35 mouse cellular contexts compared by ENCODE assay signal in the genomic region with DNA sequence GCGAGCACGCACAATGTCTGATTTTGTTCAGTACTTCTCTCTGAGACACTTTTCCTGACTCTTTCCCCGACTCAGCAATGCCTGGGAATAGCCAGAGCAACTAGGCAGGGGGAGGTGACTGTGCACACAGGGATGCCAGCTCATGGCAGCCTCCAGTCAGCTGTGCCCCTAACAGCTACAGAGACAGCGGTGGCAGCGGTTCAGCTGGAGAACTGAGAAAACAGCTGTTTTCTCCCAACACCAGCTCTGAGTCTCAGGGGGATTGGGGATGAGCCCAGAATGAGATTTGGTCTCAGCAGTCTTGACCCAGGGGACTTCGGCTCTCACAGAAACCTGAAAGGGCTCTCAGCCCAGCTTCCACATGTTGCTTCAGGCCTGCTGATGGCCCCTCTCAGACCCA. TPM values are rescaled to one million over a fixed set of nuclear protein-coding genes. Genes with fewer than 3 reads are reported as not detected.
DNase-seq lines count a peak whose midpoint lies in the region; ATAC-seq and TF ChIP-seq lines count a peak whose summit lies in the region.
"Had no signal": no experiment of that assay in that cellular context is flagged by ENCODE, and none has a peak within 500 bp of the region (broad histone marks: within the 10 kb centered on the region; RNA-seq: fewer than 3 reads in every experiment).

No protein-coding gene starts in this region.

- no peak overlapping the region for H3ac ChIP-seq in C2C12 (ENCODE audit: control insufficient read depth, insufficient read length, low read depth)

- H3K27me3 ChIP-seq in hindbrain, embryonic 12.5 days: peaks cover 33% of the 10 kb centered on the region
- peaks cover 43% of the 10 kb centered on the region for H3K27me3 ChIP-seq in hindbrain, embryonic 13.5 days
- peaks cover 61% of the 10 kb centered on the region for H3K27me3 ChIP-seq in midbrain, embryonic 10.5 days (ENCODE audit: low read depth, poor library complexity, severe bottlenecking)
- peaks cover 9% of the 10 kb centered on the region; the same call in 1 of the 2 replicates for H3K27me3 ChIP-seq in midbrain, embryonic 15.5 days (replicated peaks)
- H3K27me3 ChIP-seq in C2C12 (ENCODE audit: control insufficient read depth, insufficient read depth, insufficient read length): peaks cover 43% of the 10 kb centered on the region

- no peak for TF ChIP-seq CTCF in C2C12 (IDR thresholded peaks at IDR 0.05; ENCODE audit: control insufficient read depth, insufficient read depth, insufficient read length)

- no peak for DNase-seq in midbrain, embryonic 10.5 days (ENCODE audit: low spot score)
- DNase-seq in brain, adult 2 months (ENCODE audit: low read depth, low spot score): peak; percentile 41
- DNase-seq in adrenal gland, adult 2 months: no peak
- DNase-seq in embryo, embryonic 10 days (ENCODE audit: low spot score): no peak
- DNase-seq: adrenal gland, postnatal 14 days; B cell, adult 2 months; cerebellum, adult 11-12 months; cerebellum, adult 9-11 months; gastrocnemius, postnatal 10 days; heart, postnatal 14 days; kidney, adult 18-20 months; kidney, postnatal 25 days; right cerebral cortex, postnatal 4 days; thymus, adult 18-20 months; thymus, postnatal 4 days had no signal

- no peaks in the 10 kb centered on the region for H3K36me3 ChIP-seq in hindbrain, embryonic 12.5 days
- no peaks in the 10 kb centered on the region for H3K36me3 ChIP-seq in hindbrain, embryonic 13.5 days
- no peaks in the 10 kb centered on the region for H3K36me3 ChIP-seq in midbrain, embryonic 10.5 days
- H3K36me3 ChIP-seq in midbrain, embryonic 15.5 days (replicated peaks): no peaks in the 10 kb centered on the region
- H3K36me3 ChIP-seq in C2C12 (ENCODE audit: control insufficient read depth, insufficient read depth): no peaks in the 10 kb centered on the region
- H3K36me3 ChIP-seq: forebrain, embryonic 12.5 days; G1E; kidney, embryonic 15.5 days; limb, embryonic 12.5 days; liver, embryonic 15.5 days; lung, embryonic 15.5 days had no signal

- ATAC-seq in hindbrain, embryonic 12.5 days (ENCODE audit: low FRiP score): no peak
- ATAC-seq in hindbrain, embryonic 13.5 days (ENCODE audit: low FRiP score): no peak
- no peak for ATAC-seq in midbrain, embryonic 15.5 days (replicated peaks)
- ATAC-seq: Patski had no signal

- peak overlapping the region; percentile 7; the same call in 1 of the 2 replicates for H3K27ac ChIP-seq in hindbrain, embryonic 12.5 days
- no peak overlapping the region for H3K27ac ChIP-seq in hindbrain, embryonic 13.5 days
- peak overlapping the region; percentile 82 for H3K27ac ChIP-seq in midbrain, embryonic 10.5 days (replicated peaks)
- H3K27ac ChIP-seq in midbrain, embryonic 15.5 days: no peak overlapping the region
- H3K27ac ChIP-seq: forebrain, embryonic 12.5 days; hindbrain, embryonic 14.5 days; kidney, embryonic 15.5 days; limb, embryonic 12.5 days; liver, embryonic 15.5 days; lung, embryonic 15.5 days; stomach, postnatal 0 days had no signal

- no peaks in the 10 kb centered on the region for H3K79me2 ChIP-seq in C2C12 (ENCODE audit: control insufficient read depth, insufficient read depth)

- no peak overlapping the region for H3K9ac ChIP-seq in hindbrain, embryonic 12.5 days
- no peak overlapping the region for H3K9ac ChIP-seq in hindbrain, embryonic 13.5 days
- H3K9ac ChIP-seq in midbrain, embryonic 15.5 days: no peak overlapping the region
- H3K9ac ChIP-seq: hindbrain, embryonic 14.5 days; kidney, embryonic 15.5 days; limb, embryonic 12.5 days; liver, embryonic 15.5 days; lung, embryonic 15.5 days had no signal

- no peak overlapping the region for H3K4me3 ChIP-seq in hindbrain, embryonic 12.5 days
- H3K4me3 ChIP-seq in hindbrain, embryonic 13.5 days: no peak overlapping the region
- H3K4me3 ChIP-seq in midbrain, embryonic 10.5 days: no peak overlapping the region
- H3K4me3 ChIP-seq in midbrain, embryonic 15.5 days: no peak overlapping the region
- H3K4me3 ChIP-seq in C2C12 (ENCODE audit: insufficient read depth, poor library complexity, severe bottlenecking): no peak overlapping the region
- H3K4me3 ChIP-seq: erythroblast, embryonic 14.5 days; forebrain, embryonic 12.5 days; kidney, embryonic 15.5 days; limb, embryonic 12.5 days; liver, embryonic 15.5 days; lung, embryonic 15.5 days had no signal

- no peaks in the 10 kb centered on the region for H3K79me3 ChIP-seq in C2C12 (ENCODE audit: low read depth)

- WGBS in hindbrain, embryonic 12.5 days: 36% methylated on average over 6 of the region's 6 CpGs
- 36% methylated on average over 6 of the region's 6 CpGs for WGBS in hindbrain, embryonic 13.5 days
- 54% methylated on average over 6 of the region's 6 CpGs for WGBS in midbrain, embryonic 10.5 days
- 30% methylated on average over 6 of the region's 6 CpGs for WGBS in midbrain, embryonic 15.5 days

- H3K9me3 ChIP-seq in hindbrain, embryonic 12.5 days (replicated peaks): no peaks in the 10 kb centered on the region
- no peaks in the 10 kb centered on the region for H3K9me3 ChIP-seq in hindbrain, embryonic 13.5 days
- H3K9me3 ChIP-seq in midbrain, embryonic 10.5 days (replicated peaks): 0 out of 2 replicates have a peak, but pooled peaks cover 3% of the 10 kb centered on the region
- no peaks in the 10 kb centered on the region for H3K9me3 ChIP-seq in midbrain, embryonic 15.5 days
- H3K9me3 ChIP-seq: limb, embryonic 12.5 days; liver, embryonic 15.5 days; lung, embryonic 15.5 days had no signal

- no peak overlapping the region for H3K4me2 ChIP-seq in hindbrain, embryonic 12.5 days (replicated peaks)
- no peak overlapping the region for H3K4me2 ChIP-seq in hindbrain, embryonic 13.5 days
- no peak overlapping the region for H3K4me2 ChIP-seq in midbrain, embryonic 15.5 days
- H3K4me2 ChIP-seq: forebrain, embryonic 12.5 days; hindbrain, embryonic 14.5 days; kidney, embryonic 15.5 days; limb, embryonic 12.5 days; liver, embryonic 15.5 days; lung, embryonic 15.5 days had no signal

- peaks cover 15% of the 10 kb centered on the region for H3K4me1 ChIP-seq in hindbrain, embryonic 12.5 days
- H3K4me1 ChIP-seq in hindbrain, embryonic 13.5 days (replicated peaks): peaks cover 14% of the 10 kb centered on the region
- peaks cover 55% of the 10 kb centered on the region for H3K4me1 ChIP-seq in midbrain, embryonic 10.5 days
- H3K4me1 ChIP-seq in midbrain, embryonic 15.5 days: peaks cover 14% of the 10 kb centered on the region
- H3K4me1 ChIP-seq: kidney, embryonic 15.5 days; liver, embryonic 15.5 days; lung, embryonic 15.5 days had no signal

TF ChIP-seq in C2C12, 6 proteins besides CTCF, POLR2A, EP300 and RAD21:
- no peak for TF ChIP-seq FOSL1 (IDR thresholded peaks at IDR 0.05; ENCODE audit: insufficient read depth, low read length, poor library complexity, severe bottlenecking)
- TF ChIP-seq MYOD1 (IDR thresholded peaks at IDR 0.05; ENCODE audit: control insufficient read depth, insufficient read length, low read depth): peak; percentile 13

RNA-seq across cellular contexts. Expression of gene Wnt3, which starts 9.3 kb away (rescaled TPM):
- 8.0 and 8.7 TPM in 2 replicates for polyA plus RNA-seq in hindbrain, embryonic 12.5 days (2016; fragmentation: Nextera tagmentation; extraction: Ambion mirVana)
- 7.9 and 9.8 TPM in 2 replicates for polyA plus RNA-seq in hindbrain, embryonic 13.5 days (2015; fragmentation: Nextera tagmentation; extraction: Ambion mirVana)
- 9.8 and 10.8 TPM in 2 replicates for polyA plus RNA-seq in midbrain, embryonic 10.5 days (2016; fragmentation: Nextera tagmentation; extraction: Ambion mirVana)
- 13.1 and 14.8 TPM in 2 replicates for polyA plus RNA-seq in midbrain, embryonic 15.5 days (2015; fragmentation: Nextera tagmentation; extraction: Ambion mirVana)
- polyA plus RNA-seq in C2C12 (2012; fragmentation: generic; extraction: Trizol): 0.01 TPM
- under 1 TPM in 1 of 2 experiments, not detected in 1; 0.17 TPM for total RNA-seq in adrenal gland, adult 2 months (2021)
- not detected in 2 replicates for polyA plus RNA-seq in adrenal gland, adult 2 months (2012; rRNA removed)
- total RNA-seq: common myeloid progenitor, adult 5-6 weeks; heart, adult 8-10 months; heart, postnatal 14 days; liver, adult 2 months; megakaryocyte-erythroid progenitor cell, adult 5-6 weeks had no signal
- polyA plus RNA-seq: erythroblast, embryonic 14.5 days; G1E; heart, embryonic 14.5 days; liver, adult 2 months; liver, embryonic 15.5 days; Patski had no signal

RNA-seq across cellular contexts. Expression of gene Wnt9b, which starts 15.0 kb away (rescaled TPM):
- polyA plus RNA-seq in hindbrain, embryonic 12.5 days (2016; fragmentation: Nextera tagmentation; extraction: Ambion mirVana): 0.77 and 0.88 TPM in 2 replicates
- polyA plus RNA-seq in hindbrain, embryonic 13.5 days (2015; fragmentation: Nextera tagmentation; extraction: Ambion mirVana): 0.13 and 0.21 TPM in 2 replicates
- 0.43 and 0.73 TPM in 2 replicates for polyA plus RNA-seq in midbrain, embryonic 10.5 days (2016; fragmentation: Nextera tagmentation; extraction: Ambion mirVana)
- 0.95 and 1.3 TPM in 2 replicates for polyA plus RNA-seq in midbrain, embryonic 15.5 days (2015; fragmentation: Nextera tagmentation; extraction: Ambion mirVana)
- not detected for polyA plus RNA-seq in C2C12 (2012; fragmentation: generic; extraction: Trizol)
- under 1 TPM; 0.09 to 0.45 TPM for total RNA-seq in adrenal gland, adult 2 months (2021)
- polyA plus RNA-seq in adrenal gland, adult 2 months (2012; rRNA removed): 0.40 and 0.47 TPM in 2 replicates
- total RNA-seq: common myeloid progenitor, adult 5-6 weeks; megakaryocyte-erythroid progenitor cell, adult 5-6 weeks had no signal
- polyA plus RNA-seq: erythroblast, embryonic 14.5 days; G1E; intestine, embryonic 14.5 days; Patski; stomach, postnatal 0 days had no signal

Comparison
In these comparisons a context has a peak if more than half of its experiments do, and no peak if none do; other contexts are left out.
1. H3K27ac ChIP-seq: peak in hindbrain, embryonic 12.5 days (single experiment) and midbrain, embryonic 10.5 days (single experiment); none in hindbrain, embryonic 13.5 days (single experiment) and midbrain, embryonic 15.5 days (single experiment).